Mouse (Mus musculus) myocyte (in vitro differentiated cells): ENCODE measurements around the gene Gm11756.
"Not testable (repeated sequence)": the region's sequence is repeated elsewhere in the genome, so short reads cannot be mapped to it uniquely, and the experiment has no call there.

Experiments
- CEBPB ChIP-seq: IDR thresholded peaks from 2 replicates; pipeline ENCODE4 v1.6.1; 2011; ENCODE audit warnings: mild to moderate bottlenecking, moderate library complexity; ENCODE audit not compliant: poor library complexity, insufficient read depth, severe bottlenecking
- E2F4 ChIP-seq: IDR thresholded peaks from one replicate; pipeline ENCODE4 v1.6.1; 2011; ENCODE audit warnings: mild to moderate bottlenecking, control low read depth, moderate library complexity; ENCODE audit not compliant: insufficient read depth
- MAX ChIP-seq: IDR thresholded peaks from one replicate; pipeline ENCODE4 v1.6.1; 2011; ENCODE audit warnings: low read depth, mild to moderate bottlenecking, control low read depth
- MYOD1 ChIP-seq, 3 experiments: IDR thresholded peaks; one replicate each; pipeline ENCODE4 v1.6.1; 2011; ENCODE audit warnings: control low read depth in 2 of 3, low read depth in 2 of 3, mild to moderate bottlenecking in 2 of 3, moderate library complexity in 1 of 3; ENCODE audit not compliant: insufficient read length in 2 of 3, control insufficient read depth in 1 of 3
- MYOG ChIP-seq, 3 experiments: IDR thresholded peaks; one replicate each; pipeline ENCODE4 v1.6.1; 2011; ENCODE audit warnings: control low read depth in 2 of 3, low read depth in 2 of 3, mild to moderate bottlenecking in 2 of 3; ENCODE audit not compliant: insufficient read length in 2 of 3, control insufficient read depth in 1 of 3, insufficient read depth in 1 of 3
- POLR2A ChIP-seq: IDR thresholded peaks from one replicate; pipeline ENCODE4 v1.6.1; 2011; ENCODE audit warnings: low read depth, mild to moderate bottlenecking, control low read depth, moderate library complexity; ENCODE audit not compliant: insufficient read length
- POLR2AphosphoS2 ChIP-seq: IDR thresholded peaks from one replicate; pipeline ENCODE4 v1.6.1; 2011; ENCODE audit warnings: low read depth, control low read depth; ENCODE audit not compliant: insufficient read length
- REST ChIP-seq: IDR thresholded peaks from one replicate; pipeline ENCODE4 v1.6.1; 2011; ENCODE audit warnings: mild to moderate bottlenecking, control low read depth, moderate library complexity; ENCODE audit not compliant: insufficient read depth, insufficient read length
- SRF ChIP-seq: IDR thresholded peaks from one replicate; pipeline ENCODE4 v1.6.1; 2011; ENCODE audit warnings: low read depth; ENCODE audit not compliant: control insufficient read depth, insufficient read length
- TCF12 ChIP-seq: IDR thresholded peaks from one replicate; pipeline ENCODE4 v1.6.1; 2011; ENCODE audit warnings: mild to moderate bottlenecking, control low read depth; ENCODE audit not compliant: poor library complexity, insufficient read depth, severe bottlenecking
- TCF3 ChIP-seq: IDR thresholded peaks from one replicate; pipeline ENCODE4 v1.6.1; 2011; ENCODE audit warnings: low read depth, control low read depth; ENCODE audit not compliant: insufficient read length
- USF1 ChIP-seq: IDR thresholded peaks from one replicate; pipeline ENCODE4 v1.6.1; 2011; ENCODE audit warnings: low read depth, mild to moderate bottlenecking, control low read depth, moderate library complexity

DNA sequence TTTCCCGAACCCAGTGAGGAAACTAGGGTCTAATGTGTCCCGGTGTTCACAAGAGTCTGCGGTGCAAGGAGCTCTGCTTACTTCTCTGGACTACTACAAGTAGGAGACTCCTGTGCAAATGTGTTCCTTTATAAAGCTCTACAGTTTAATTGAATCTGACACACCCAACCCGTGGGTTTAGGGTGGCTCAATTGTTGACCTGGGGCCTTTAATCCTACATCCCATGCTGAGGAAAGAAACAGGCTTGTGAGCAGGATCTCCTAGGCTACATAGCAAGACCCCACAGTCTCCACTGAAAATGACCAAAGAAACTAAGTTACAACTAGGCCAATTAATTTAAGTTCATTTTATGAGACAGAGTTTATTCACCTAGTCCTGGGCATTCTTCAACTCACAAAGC lies 14.7 kb downstream of the Gm11756 start, which contains the start of gene Gm13871:
- TF ChIP-seq POLR2A; CEBPB; MYOG (IDR thresholded peaks at IDR 0.05; ENCODE audit: control insufficient read depth in 1 of 3, insufficient read depth in 1 of 3, insufficient read length in 2 of 3, low read depth in 2 of 3); USF1; POLR2AphosphoS2; SRF; TCF12; MAX; TCF3; REST; E2F4; MYOD1 (IDR thresholded peaks at IDR 0.05; ENCODE audit: control insufficient read depth in 1 of 3, insufficient read length in 2 of 3, low read depth in 2 of 3): not testable (repeated sequence)
